In the genomic region with DNA sequence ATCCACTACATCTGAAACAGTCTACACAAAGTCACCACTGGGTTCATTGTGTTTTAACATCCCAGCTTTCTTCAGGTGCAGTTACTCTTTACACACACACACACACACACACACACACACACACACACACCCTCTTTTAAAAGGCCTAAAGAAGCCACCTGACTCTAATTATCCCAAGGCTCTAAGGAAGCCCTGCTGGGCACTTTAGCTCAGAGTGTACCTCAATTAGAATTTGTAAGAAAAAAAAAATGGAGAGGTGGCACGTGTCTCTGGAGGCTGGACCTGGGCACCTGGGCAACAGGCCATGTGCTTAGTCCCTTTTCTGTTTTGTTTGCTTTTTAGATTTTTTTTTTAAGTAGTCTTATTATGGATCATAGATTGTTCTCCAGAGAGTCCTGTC, we compare ENCODE assay signal across 12 mouse cellular contexts. TPM values are rescaled to one million over a fixed set of nuclear protein-coding genes. Genes with fewer than 3 reads are reported as not detected.
"Had no signal": no experiment of that assay in that cellular context is flagged by ENCODE, and none has a peak within 500 bp of the region (broad histone marks: within the 10 kb centered on the region; RNA-seq: fewer than 3 reads in every experiment).

No protein-coding gene starts in this region.

- H3K9ac ChIP-seq: limb, embryonic 13.5 days; liver, embryonic 15.5 days; lung, embryonic 15.5 days; midbrain, embryonic 12.5 days had no signal

- DNase-seq: kidney, adult 8-10 months; kidney, postnatal 36 days; left cerebral cortex, postnatal 4 days; right cerebral cortex, postnatal 14 days; thymus, postnatal 4 days had no signal

- ATAC-seq: intestine, postnatal 0 days had no signal

- H3K4me3 ChIP-seq: limb, embryonic 13.5 days; liver, embryonic 15.5 days; lung, embryonic 15.5 days; midbrain, embryonic 12.5 days had no signal

- H3K9me3 ChIP-seq: limb, embryonic 13.5 days; liver, embryonic 15.5 days; lung, embryonic 15.5 days; midbrain, embryonic 12.5 days had no signal

- H3K36me3 ChIP-seq: limb, embryonic 13.5 days; liver, embryonic 15.5 days; lung, embryonic 15.5 days; midbrain, embryonic 12.5 days had no signal

- H3K27ac ChIP-seq: kidney, postnatal 0 days; limb, embryonic 13.5 days; liver, embryonic 15.5 days; lung, embryonic 15.5 days; midbrain, embryonic 12.5 days had no signal

- H3K27me3 ChIP-seq: limb, embryonic 13.5 days had no signal

- H3K4me2 ChIP-seq: limb, embryonic 13.5 days; liver, embryonic 15.5 days; lung, embryonic 15.5 days; midbrain, embryonic 12.5 days had no signal

RNA-seq across cellular contexts. Expression of a gene that starts 54.7 kb away (rescaled TPM):
- total RNA-seq: megakaryocyte-erythroid progenitor cell, adult 5-6 weeks had no signal
- polyA plus RNA-seq: lung, embryonic 15.5 days; midbrain, embryonic 12.5 days had no signal
